Mouse (Mus musculus): ENCODE results near the gene Palld. TPM values are rescaled to one million over a fixed set of nuclear protein-coding genes. Genes with fewer than 3 reads are reported as not detected.
A peak's percentile ranks its signal among the peaks of the same experiment; 100 is the strongest.

The Palld gene
- total RNA-seq, 2 experiments from 2014 or later, result 311 to 316 TPM

DNA sequence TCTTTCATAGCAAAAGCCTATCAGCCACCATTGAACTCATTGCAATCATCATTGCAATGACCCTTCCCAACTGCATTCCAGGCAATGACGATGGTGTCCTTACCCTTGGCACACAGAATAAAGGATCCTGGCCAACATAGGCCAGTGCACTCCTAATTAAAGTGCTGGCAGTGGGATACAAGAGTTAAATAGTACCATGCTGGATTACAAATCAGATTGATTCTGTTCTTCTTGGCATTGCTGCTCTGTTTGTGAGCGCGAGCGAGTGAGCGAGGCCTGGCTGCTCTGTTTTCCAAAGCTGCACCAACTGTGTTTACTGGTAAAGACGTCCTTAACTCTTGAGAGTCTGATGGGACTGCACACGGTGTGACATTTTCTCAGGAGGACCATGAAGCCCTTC is 37.1 kb downstream of the Palld start:
- DNase-seq, result no peak

DNA sequence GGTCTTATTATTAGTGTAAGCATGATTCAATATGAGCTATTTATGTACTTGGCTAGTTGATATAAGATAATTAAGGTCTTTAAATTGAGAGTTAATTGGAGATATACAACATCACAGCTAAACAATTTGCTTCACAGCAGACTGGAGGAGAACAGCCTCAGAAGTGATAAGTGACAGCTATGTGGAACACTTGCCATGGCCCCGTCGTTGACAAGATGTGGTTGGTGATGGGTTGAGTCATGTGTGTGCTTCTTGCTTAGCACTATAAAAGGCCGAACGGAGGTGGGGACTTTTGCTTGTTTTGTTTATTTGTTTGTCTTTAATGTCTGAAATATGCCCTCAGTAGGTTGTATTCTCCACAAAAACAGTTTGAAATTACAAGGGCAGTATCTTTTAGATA is 51.2 kb downstream of the Palld start:
- peak; percentile 51 for DNase-seq

DNA sequence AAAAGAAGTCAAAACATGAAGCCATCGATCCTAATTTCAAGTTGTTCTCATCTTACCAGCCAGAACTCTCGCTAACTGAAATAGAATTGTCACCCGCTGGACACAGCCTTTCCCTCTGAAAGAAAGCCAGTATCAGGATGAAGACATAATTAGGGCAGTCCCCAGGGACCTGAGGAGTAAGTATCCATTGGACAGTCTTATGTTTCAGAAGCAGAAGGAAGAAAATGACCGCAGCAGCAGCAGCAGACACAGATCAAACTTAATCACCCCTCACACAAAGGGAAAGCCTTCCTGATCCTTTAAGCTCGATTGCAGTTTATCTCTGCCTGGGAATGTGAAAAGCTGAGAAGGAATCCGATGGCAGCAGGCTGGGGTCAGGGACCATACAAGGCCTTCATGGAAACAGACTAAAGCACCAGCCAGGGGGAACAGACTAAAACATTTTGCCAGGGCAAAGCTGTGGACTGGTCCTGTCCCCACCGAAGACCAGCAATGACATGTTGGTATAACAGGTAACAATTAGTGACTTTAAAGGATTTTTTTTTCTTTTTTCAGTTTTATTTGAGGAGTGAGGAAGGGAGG is 53.8 kb downstream of the Palld start:
- no peak for DNase-seq

DNA sequence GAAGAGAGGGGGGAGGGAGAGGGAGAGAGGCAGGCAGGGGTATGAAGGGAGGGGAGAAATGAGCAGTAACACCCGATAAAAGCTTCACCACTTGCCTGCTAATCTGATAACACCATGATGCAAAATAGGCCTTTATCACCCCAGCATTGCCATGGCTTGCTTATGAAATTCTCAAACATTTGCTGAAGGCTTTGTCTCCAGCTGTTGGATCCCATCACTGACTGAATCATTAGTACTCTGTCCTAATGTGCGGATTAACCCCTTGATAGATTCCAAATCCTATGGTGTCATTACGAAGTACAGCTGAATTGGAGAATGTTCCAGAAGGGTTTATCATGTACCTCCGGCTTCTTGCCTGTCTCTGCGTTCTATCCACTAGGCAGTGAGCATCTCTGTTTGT is 55.0 kb downstream of the Palld start:
- DNase-seq, result no peak

- no peak for DNase-seq
Observed at GRCm38 (mm10) chr8:61844992-61845391, 57.5 kb downstream of the Palld start.

- DNase-seq, result no peak
Observed at GRCm38 (mm10) chr8:61844575-61844974, 57.9 kb downstream of the Palld start.

- no peak for DNase-seq
Observed at GRCm38 (mm10) chr8:61843776-61844175, 58.7 kb downstream of the Palld start.

GRCm38 (mm10) chr8:61833211-61833610 is 69.3 kb downstream of the Palld start:
- no peak for DNase-seq

DNA sequence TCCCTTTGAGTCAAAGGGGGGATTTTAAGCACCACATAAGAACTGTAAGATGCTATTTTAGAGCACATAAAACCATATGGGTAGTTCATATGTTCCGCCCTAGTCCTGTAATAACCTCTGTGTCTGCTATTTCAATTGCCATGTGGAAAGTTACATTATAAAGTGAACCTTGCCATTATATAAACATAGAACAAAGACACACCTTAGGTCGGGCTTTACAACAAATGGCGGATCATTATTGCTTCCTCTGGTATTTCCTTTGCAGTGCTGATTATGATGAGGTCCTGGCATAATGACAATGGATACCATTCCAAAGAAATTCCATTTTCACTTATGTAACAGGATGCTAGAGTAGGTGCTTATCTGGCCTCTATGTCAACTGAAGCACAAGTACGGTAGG is 70.5 kb downstream of the Palld start:
- DNase-seq, result no peak

DNA sequence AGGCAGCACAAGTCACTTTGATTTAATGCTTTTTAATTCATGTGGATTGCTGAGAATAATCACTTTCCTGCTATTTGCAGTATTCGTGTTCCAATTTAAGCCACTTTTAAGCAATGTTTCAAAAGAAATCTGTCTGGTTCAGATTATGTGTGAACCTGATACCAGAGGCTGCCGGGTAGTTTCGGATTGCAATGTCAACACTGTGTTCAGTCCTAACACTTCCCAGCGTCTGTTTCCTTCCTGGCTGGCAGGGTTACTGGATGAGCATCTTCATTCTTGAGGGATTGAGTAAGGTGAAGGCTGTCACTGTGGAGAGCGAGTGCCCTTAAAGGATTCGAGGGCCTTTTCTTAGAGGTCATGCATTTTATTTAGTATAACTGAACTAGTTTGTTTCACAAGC is 71.7 kb downstream of the Palld start:
- no peak for DNase-seq

DNA sequence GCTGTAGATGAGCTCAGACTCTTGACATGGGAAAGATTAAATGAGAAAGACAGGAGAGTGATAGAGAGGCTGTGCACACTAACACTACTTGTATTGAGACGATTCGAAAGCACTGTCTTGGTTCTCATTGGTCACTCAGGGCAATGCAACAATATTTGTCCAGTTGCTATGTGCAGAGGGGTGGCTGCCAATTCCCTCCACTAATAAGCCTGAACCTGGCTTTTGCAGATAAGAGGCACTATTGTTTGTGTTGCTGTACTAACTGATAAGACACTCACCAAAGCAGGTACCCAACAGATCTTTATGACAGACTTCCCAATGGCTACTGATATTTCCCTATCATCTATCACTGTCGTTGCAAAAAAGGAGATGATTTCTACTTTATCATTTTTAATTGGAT is 77.9 kb downstream of the Palld start:
- DNase-seq, result peak; percentile 43

- no peak for DNase-seq
Observed at GRCm38 (mm10) chr8:61823157-61823556, 79.3 kb downstream of the Palld start.

DNA sequence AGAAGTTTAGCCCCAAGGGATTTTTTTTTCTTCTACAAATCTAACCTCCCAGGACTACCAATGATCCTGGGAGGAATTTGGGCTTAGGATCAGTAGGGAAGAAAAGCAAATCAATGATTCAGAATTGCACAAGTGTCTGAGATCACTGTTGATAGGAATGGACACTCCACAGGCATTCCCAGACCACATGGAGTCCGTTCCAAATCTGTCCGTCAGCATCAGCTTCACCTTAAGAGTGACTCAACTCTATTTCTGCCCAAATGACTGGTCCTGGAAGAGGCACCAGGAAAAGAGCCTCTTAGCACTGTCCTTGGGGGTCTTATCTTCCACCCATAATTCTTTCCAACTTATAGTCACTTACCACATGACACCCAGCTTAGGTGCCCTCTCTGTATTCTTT is 98.7 kb downstream of the Palld start:
- no peak for DNase-seq

DNA sequence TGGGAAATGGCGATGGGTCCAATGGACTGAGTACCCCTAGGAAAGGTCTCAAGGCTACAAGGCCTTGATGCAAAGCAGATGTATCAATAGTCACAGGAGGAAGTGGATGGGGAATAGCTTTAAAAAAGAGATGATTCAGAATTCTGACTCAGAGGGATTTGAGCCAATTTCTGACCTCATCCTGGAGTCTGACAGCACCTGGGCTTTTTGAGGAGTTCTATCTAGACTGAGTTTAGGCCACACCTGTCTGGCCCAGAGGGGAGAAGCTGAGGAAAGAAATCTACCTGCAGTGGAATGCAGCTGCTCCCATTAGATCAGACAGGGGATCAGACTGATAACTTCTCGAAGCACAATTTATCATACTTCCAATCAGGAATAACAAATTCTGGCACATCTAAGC is 99.7 kb downstream of the Palld start:
- no peak for DNase-seq

DNA sequence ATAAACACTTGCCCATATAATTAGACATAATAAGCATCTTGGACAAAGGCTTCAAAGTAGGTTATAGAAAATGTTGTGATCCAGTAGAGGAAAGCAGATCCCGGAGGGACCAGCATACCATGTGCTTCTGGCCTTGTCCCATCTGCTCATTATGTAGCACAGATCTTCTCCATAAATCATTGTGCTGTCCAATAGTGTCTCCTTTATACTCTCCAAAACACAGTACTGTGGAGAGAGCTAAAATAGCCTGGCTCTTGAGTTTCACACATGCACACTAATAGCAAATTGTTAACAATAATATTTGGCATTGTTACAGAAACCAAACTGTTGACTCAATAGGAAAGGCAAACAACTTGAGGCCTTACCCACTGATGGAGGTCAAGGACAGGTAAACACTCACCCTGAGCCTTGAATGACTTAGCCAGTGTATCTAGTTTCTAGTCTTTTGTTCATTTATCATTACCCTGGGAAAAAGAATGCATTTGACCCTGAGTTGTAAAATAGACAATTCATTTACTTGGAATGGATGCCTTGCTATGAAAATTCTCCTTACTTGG is 105.0 kb downstream of the Palld start:
- no peak for DNase-seq

GRCm38 (mm10) chr8:61796537-61797050 is 105.9 kb downstream of the Palld start:
- no peak for DNase-seq

- DNase-seq, result no peak
Observed at GRCm38 (mm10) chr8:61789946-61790345, 112.5 kb downstream of the Palld start.

GRCm38 (mm10) chr8:61789289-61789688 is 113.2 kb downstream of the Palld start:
- DNase-seq, result no peak

DNA sequence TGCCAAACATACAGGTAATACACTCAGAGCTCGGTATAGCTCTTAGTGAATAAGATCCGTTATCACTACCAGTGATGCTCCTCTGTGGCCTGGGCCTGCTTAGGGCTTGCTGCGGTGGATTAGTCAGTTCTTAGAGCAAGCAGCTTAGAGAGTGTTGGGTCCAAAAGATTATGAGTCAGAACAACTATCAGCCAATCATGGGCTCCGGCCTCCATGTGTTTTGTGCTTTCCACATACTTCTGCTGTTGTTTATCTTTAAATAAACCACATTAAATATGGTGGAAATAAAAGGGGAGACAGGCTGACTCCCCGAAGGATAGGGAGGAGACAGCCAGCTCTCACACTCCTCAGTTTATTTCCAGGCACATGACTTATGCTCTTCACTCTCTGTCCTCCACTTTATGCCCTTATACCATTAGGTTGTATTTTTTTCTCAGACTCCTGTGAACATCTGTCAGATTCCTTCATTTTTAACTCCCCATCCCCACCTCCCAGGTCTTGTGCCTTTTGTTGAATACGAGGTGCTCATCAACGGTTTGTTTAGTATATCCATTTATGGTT is 119.5 kb downstream of the Palld start:
- DNase-seq, result no peak

DNA sequence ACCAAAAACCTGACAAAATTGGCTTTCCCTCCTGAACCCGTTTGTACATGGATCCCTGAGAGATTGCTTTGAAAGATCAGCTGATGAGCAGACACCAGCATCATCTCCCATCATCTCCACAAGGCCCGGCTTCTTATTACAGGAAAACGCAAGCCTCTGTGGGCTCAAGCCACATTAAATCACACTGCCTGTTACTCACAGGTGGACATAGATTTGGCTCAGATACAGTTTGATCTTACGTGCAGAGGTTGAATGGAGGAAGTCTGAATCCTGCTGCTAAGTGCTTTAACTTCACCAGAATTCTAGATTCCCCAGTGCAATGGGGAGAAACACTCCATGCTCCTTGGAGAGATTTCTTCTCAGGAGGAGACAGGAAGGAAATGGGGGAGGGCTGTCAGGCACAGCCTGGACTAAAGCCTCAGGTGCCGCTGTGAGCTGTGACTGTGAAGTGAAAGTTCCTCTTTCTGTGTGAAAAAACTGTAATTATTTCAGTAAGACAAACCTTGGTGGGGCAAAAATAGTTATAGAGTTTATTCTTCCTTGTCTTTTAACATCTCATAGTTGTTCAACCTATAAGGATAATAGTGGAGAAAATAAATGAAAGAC is 121.7 kb downstream of the Palld start:
- no peak for DNase-seq

- DNase-seq, result no peak
Observed at GRCm38 (mm10) chr8:61778194-61778593, 124.3 kb downstream of the Palld start.

DNA sequence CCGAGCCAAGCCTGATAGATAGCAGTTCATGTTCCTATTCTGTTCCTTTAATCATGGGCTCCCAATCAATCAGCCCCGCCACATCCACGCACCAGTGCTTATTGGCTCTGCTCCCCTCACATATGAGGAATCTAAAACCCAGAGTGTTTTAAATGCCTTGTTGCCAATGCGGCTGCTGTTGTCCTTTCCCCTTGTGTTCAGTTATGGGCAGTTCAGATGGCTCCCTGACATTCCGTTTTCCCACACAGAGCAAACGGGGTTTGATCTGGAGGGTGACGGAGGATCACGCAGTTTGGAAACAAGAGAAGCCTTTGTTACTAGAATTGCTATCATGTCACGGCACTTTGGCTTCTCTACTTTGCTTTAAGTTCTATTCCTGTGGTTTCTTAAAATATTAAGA is 125.9 kb downstream of the Palld start:
- DNase-seq, result no peak

- DNase-seq, result no peak
Observed at GRCm38 (mm10) chr8:61775936-61776335, 126.6 kb downstream of the Palld start.

DNA sequence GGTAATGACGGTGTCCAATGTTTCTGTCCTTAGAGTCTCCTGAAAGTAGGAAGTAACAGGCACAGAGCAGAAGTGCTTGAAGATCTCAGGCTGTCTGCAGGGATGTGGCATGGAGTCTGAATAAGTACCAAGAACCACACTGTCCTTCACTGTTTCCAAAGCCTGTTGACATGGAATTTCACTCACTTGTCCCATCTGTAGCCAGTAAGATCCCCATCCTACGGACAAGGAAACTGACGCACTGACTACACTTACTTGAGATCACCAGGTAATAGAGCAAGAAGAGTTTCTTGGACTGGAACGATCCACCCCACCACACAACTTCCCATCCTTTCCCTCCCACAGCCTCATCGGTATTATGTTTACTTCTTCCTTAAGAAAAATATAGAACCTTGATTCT is 128.3 kb downstream of the Palld start:
- no peak for DNase-seq
